8 mouse cellular contexts compared by ENCODE assay signal in genomic region chr2:153065747-153066508, GRCm38 (mm10). TPM values are rescaled to one million over a fixed set of nuclear protein-coding genes. Genes with fewer than 3 reads are reported as not detected.
DNase-seq lines count a peak whose midpoint lies in the region; ATAC-seq and TF ChIP-seq lines count a peak whose summit lies in the region.

Ccm2l (plus strand) TSS chr2:153065955.

- H3K9me3 ChIP-seq in liver, postnatal 0 days (ENCODE audit: low read length), result no peaks in the 10 kb centered on the region
- H3K9me3 ChIP-seq in forebrain, embryonic 11.5 days (ENCODE audit: control insufficient read depth, low read length), result no peaks in the 10 kb centered on the region

- H3K36me3 ChIP-seq in liver, postnatal 0 days (replicated peaks; ENCODE audit: insufficient read depth, low read length), result no peaks in the 10 kb centered on the region
- no peaks in the 10 kb centered on the region for H3K36me3 ChIP-seq in forebrain, embryonic 11.5 days (ENCODE audit: control insufficient read depth, insufficient read depth, low read length)

- peaks cover 4% of the 10 kb centered on the region; the same call in 1 of the 2 replicates for H3K4me1 ChIP-seq in liver, postnatal 0 days (ENCODE audit: insufficient read depth)
- no peaks in the 10 kb centered on the region for H3K4me1 ChIP-seq in forebrain, embryonic 11.5 days (replicated peaks; ENCODE audit: control insufficient read depth, insufficient read depth, low read length)

- WGBS in liver, postnatal 0 days (ENCODE audit: insufficient replicate concordance), result 25% methylated on average over 12 of the region's 12 CpGs
- 56% methylated on average over 12 of the region's 12 CpGs for WGBS in forebrain, embryonic 11.5 days

- no peak within 1 kb of the TSS for H3K4me3 ChIP-seq in liver, postnatal 0 days (ENCODE audit: low read depth, low read length)
- H3K4me3 ChIP-seq in forebrain, embryonic 11.5 days (ENCODE audit: low read depth, low read length), result no peak within 1 kb of the TSS

- peak in 1 of 2 experiments; percentile 35 for DNase-seq in adrenal gland, adult 18-20 months (ENCODE audit: low spot score in 2 of 2)
- no peak for DNase-seq in liver, postnatal 0 days
- DNase-seq in forebrain, embryonic 11.5 days (ENCODE audit: low spot score), result no peak
- DNase-seq in layer of hippocampus, postnatal 25 days (ENCODE audit: extremely low spot score in 1 of 2, low spot score in 1 of 2), result no peak
- no peak for DNase-seq in retina, postnatal 1 day
- no peak for DNase-seq in layer of hippocampus, adult 18-20 months (ENCODE audit: low spot score in 2 of 2)

- peak; percentile 27; the same call in 1 of the 2 replicates for ATAC-seq in common myeloid progenitor, adult 5-6 weeks (replicated peaks; ENCODE audit: low read depth, poor library complexity, severe bottlenecking)
- peak; percentile 13 to 26; a peak in 1 of 4 replicates for ATAC-seq in hematopoietic stem cell, adult 5-6 weeks (replicated peaks in 1 of 2; ENCODE audit: insufficient read depth in 1 of 2, low FRiP score in 2 of 2, low TSS enrichment in 1 of 2, low read depth in 1 of 2, poor library complexity in 2 of 2, severe bottlenecking in 2 of 2)
- ATAC-seq in liver, postnatal 0 days, result no peak
- no peak for ATAC-seq in forebrain, embryonic 11.5 days (replicated peaks; ENCODE audit: low FRiP score)

- H3K9ac ChIP-seq in liver, postnatal 0 days (replicated peaks), result no peak within 1 kb of the TSS
- no peak within 1 kb of the TSS for H3K9ac ChIP-seq in forebrain, embryonic 11.5 days (ENCODE audit: low read length)

- TF ChIP-seq CTCF in liver, postnatal 0 days (IDR thresholded peaks at IDR 0.05; ENCODE audit: low read depth), result no peak

- TF ChIP-seq EP300 in liver, postnatal 0 days (IDR thresholded peaks at IDR 0.05; ENCODE audit: low read depth), result no peak

- H3K27ac ChIP-seq in liver, postnatal 0 days (ENCODE audit: low read depth), result peak within 1 kb of the TSS; percentile 53
- H3K27ac ChIP-seq in forebrain, embryonic 11.5 days (ENCODE audit: low read depth, low read length), result no peak within 1 kb of the TSS

- peaks cover 7% of the 10 kb centered on the region; the same call in 1 of the 2 replicates for H3K27me3 ChIP-seq in liver, postnatal 0 days (ENCODE audit: insufficient read depth, low read length)
- H3K27me3 ChIP-seq in forebrain, embryonic 11.5 days (ENCODE audit: control insufficient read depth, insufficient read depth, low read length), result peaks cover 14% of the 10 kb centered on the region

- H3K4me2 ChIP-seq in liver, postnatal 0 days (ENCODE audit: low read depth, low read length), result peak within 1 kb of the TSS; percentile 20
- no peak within 1 kb of the TSS for H3K4me2 ChIP-seq in forebrain, embryonic 11.5 days (ENCODE audit: low read depth, low read length, severe bottlenecking)

RNA-seq across cellular contexts. Expression of gene Ccm2l, which starts in this region (rescaled TPM):
- total RNA-seq in adrenal gland, adult 18-20 months (2021), result 10 to 100 TPM; 10.2 to 10.7 TPM
- total RNA-seq in common myeloid progenitor, adult 5-6 weeks (2017), result 0.73 TPM in 1 of 2 replicates, not detected in the other
- total RNA-seq in hematopoietic stem cell, adult 5-6 weeks (2017), result 5.4 and 11.4 TPM in 2 replicates
- 0.89 and 1.1 TPM in 2 replicates for polyA plus RNA-seq in liver, postnatal 0 days (2015; fragmentation: Nextera tagmentation; extraction: Ambion mirVana)
- polyA plus RNA-seq in forebrain, embryonic 11.5 days (2014; fragmentation: Nextera tagmentation; extraction: Ambion mirVana), result 0.99 and 1.3 TPM in 2 replicates
- 1 to 10 TPM; 3.9 to 5.2 TPM for total RNA-seq in layer of hippocampus, postnatal 25 days (2021)
- total RNA-seq in layer of hippocampus, adult 18-20 months (2021), result 1 to 10 TPM; 2.2 to 3.1 TPM

Comparison
In these comparisons a context has a peak if more than half of its experiments do, and no peak if none do; other contexts are left out.
1. Peak in ATAC-seq in common myeloid progenitor, adult 5-6 weeks; RNA of the gene not detected or under 1 TPM.
2. ATAC-seq: peak in hematopoietic stem cell, adult 5-6 weeks (2 of 2); none in liver, postnatal 0 days (single experiment) and forebrain, embryonic 11.5 days (single experiment).